Mouse (Mus musculus) brain, embryonic 14.5 days (tissue): Measurements from ENCODE around the gene Tulp2. TPM values are rescaled to one million over a fixed set of nuclear protein-coding genes. Genes with fewer than 3 reads are reported as not detected.
A peak's percentile ranks its signal among the peaks of the same experiment; 100 is the strongest.

Experiments used
- DNase-seq: peaks from one replicate; pipeline ENCODE4 v3.0.0-alpha.2; 2011; ENCODE audit warnings: low read depth
- CTCF ChIP-seq: fragments of 200-500 bp; IDR thresholded peaks from 2 replicates; pipeline ENCODE4 v1.5.1; 2012; ENCODE audit warnings: inconsistent platforms, mild to moderate bottlenecking, moderate library complexity, borderline replicate concordance; ENCODE audit not compliant: insufficient read depth, insufficient read length; ENCODE audit errors: extremely low read depth
- POLR2A ChIP-seq: fragments of 200-500 bp; IDR thresholded peaks from 2 replicates; pipeline ENCODE4 v1.6.1; 2012; ENCODE audit warnings: mild to moderate bottlenecking, inconsistent platforms, borderline replicate concordance; ENCODE audit not compliant: poor library complexity, insufficient read depth, insufficient read length, severe bottlenecking; ENCODE audit errors: extremely low read depth
- polyA plus RNA-seq: library from polyadenylated mRNA; depleted of rRNA; stranded (reverse); fragments of >200 nt; gene quantifications from 2 replicates; pipeline ENCODE4 v1.2.3, GENCODE M21; 2012

Tulp2 gene
- polyA plus RNA-seq, 1 experiment: 0.11 TPM

DNA sequence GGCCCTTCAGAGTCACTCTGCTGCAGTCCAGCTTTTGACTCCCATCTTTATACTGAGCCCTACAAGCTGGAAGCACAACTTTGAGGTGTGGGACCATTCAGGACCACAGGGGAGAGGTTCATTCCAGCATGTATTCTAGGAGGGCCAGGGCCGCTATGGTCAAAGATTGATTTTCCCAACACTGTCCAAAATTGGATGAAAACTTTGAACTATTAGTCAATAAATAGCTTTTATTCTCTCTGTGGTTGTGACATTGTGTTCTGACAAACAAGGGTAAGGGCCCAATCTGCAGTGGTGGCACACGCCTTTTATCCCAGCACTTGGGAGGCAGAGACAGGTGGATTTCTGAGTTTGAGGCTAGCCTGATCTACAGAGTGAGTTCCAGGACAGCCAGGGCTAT is 72.3 kb downstream of the Tulp2 start:
- DNase-seq: no peak
- TF ChIP-seq POLR2A: no peak
- TF ChIP-seq CTCF: no peak

DNA sequence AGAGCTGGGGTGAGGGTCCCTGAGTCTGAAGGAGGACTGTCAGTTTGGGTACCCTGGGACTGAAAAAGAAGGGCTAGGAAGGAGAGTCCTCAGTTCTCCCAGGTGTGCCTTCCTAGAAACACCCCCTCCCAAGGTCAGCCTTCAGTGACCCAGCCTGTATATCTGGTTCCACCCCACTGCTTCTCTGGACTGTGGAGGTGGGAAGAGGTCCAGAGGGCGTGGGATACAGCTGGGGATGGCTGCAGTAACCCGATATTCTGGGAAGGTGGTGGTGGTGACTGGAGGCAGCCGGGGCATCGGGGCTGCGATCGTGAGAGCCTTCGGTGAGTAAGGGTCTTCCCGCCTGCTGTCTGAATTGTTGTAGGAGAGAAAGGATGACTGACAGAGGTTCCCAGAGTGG is 73.1 kb downstream of the Tulp2 start, which contains the start of gene Hsd17b14:
Hsd17b14 (plus strand) TSS at position 150 of the 400 bp plus-strand sequence.
- TF ChIP-seq POLR2A: no peak
- no peak for TF ChIP-seq CTCF
- no peak for DNase-seq

DNA sequence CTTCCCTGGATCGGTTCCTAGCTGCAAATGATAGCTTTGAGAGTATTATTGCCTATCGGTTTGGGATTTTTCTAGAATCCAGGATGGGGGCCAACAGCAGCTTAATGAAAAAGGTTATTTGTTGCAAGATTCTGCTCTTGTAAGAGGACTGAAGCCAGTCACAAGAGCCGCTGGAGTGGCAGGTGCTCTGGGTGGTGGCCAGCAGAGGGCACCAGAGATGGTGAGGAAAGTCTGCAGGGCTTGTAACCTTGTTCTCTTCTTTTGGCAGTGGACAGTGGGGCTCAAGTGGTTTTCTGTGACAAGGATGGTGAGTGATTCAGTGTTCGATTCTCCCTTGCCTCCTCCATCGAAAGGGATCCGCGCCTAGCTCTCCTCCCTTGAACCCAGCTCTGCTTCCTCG is 74.1 kb downstream of the Tulp2 start:
- TF ChIP-seq CTCF: peak; percentile 84
- TF ChIP-seq POLR2A: no peak
- peak; percentile 81 for DNase-seq

DNA sequence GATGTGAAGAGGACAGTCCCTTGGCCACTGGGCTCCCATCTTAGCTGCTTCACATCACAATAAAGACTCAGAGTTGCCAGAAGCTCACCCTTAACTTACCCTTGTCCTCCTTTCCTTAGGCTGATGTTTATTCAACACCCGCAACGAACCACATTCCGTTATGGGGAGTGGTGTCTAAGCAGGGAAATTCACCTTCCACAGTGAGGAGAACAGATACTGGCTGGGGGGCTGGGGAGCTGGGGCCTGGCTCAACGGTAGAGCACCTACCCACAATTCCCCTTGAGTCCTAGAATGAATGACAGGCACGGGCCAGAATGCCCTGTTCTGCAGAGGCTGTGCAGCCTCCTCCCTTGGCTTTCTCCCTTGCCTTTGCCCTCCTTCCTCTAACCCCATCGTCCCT is 77.2 kb downstream of the Tulp2 start:
- DNase-seq: no peak
- TF ChIP-seq POLR2A: no peak
- no peak for TF ChIP-seq CTCF

DNA sequence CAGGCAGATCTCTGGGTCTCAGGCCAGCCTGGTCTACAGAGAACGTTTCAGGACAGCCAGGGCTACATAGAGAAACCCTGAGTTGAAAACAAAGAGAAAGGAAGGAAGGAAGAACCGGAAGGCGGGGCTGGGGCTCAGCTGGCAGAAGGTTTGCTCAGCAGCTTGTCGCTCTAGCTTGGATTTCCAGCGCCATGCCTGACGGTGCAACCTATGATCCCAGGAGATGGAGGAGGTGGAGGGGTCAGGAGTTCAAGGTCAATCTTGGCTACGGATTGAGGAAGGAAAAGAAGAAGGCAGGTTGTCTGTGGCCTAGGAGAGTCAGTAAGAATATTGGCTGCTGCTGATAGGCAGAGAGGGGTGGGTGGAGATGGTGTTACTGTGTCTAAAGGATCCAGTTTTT is 78.6 kb downstream of the Tulp2 start:
- no peak for TF ChIP-seq CTCF
- TF ChIP-seq POLR2A: no peak
- no peak for DNase-seq

DNA sequence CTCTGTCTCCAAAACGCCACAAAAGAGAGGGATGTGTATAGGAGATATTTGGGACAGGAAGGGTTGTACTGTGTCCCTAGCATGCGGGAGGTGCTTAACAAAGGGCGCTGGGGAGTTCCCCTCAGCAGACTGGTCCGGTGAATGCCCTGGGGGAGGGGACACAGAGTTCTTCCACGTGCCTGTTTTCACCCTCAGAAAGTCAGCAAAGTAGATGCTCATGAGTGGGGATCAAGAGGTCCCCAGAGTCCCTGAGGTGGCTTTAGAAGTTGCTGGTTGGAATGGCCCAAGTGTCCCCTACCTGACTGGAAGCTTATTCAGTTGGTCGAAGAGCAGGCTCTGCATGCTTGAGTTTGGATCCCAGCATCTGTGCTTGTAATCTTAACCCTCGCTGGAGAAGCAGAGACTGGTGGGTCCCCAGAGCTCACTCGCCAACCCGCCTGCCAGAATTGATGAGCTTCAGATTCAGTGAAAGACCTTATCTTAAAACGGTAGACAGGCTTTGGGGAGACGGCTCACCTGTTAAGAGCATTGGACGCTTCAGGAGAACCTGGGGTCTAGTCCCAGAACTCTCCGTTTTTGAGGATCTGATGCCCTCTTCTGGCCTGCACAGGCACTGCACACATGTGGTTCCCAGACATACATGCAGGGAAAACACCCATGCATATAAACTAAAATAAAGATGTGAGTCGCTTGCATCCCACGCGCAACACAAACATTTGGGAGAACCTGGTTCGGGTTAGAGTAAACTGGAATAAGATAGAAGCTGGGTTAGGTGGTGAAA is 79.4 kb downstream of the Tulp2 start:
- DNase-seq: peak; percentile 82
- no peak for TF ChIP-seq POLR2A
- TF ChIP-seq CTCF: peak; percentile 90

DNA sequence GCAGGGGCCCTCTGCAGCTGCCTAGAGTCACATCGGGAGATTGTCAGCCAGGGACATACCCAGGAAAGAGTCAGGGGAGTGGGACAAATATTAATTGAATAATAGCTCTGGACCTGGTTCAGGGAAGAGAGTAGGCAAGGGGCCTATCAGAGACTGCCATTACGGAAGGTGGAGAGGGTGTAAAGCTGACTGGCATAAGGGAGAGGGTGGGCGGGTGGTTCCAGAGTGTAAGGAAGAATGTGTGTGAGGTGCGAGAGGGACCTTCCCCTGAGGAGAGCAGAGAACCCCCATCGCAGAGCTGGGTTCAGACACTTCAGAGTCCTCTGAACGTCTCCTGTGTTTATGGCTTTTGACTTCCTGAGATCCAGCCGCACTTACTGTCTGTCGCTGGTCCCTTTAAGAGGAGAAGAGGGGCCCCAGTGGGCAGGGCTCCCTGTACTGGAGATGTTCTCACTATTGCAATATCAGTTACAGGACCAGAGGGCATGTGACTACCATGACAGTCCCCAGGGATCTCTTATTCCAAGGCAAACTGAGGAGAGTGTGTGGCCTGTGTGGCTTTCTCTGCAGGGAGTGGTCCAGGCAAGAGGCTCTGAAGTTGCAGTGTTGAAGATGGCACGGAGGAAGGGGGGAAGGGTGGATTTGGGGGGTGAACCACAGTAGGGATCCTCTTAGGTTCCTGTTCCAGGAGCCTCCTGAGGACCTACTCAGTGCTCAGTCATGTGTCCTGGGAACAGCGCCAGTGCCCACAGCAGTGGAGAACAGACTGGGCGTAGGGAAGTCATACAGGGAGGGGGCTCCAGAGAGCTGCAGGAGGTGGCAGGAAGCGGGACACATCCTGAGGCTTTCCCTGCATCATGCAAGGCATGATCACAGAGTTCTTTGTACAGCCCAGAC is 80.2 kb downstream of the Tulp2 start:
- TF ChIP-seq CTCF (no peak), POLR2A (no peak)
- no peak for DNase-seq

DNA sequence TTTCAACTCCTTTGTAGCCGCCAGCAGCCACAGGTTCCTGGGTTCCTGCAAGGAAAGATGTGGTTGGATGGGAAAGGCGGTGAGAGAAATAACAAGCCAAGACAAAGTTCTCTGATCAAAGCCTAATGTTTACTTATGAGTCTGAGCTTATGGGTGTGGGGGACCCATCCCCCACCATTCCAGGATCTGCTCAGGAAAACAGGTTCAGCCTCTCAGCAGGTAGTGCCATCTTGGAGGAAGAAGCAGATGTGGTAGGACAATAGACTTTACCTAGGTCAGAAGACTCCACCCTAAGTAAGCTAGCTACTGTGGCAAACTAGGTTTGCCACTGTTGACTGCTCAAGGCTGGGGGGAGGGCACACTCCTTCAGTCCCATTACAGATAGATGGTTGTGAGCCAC is 83.1 kb downstream of the Tulp2 start:
- no peak for DNase-seq
- TF ChIP-seq POLR2A (no peak), CTCF (no peak)

DNA sequence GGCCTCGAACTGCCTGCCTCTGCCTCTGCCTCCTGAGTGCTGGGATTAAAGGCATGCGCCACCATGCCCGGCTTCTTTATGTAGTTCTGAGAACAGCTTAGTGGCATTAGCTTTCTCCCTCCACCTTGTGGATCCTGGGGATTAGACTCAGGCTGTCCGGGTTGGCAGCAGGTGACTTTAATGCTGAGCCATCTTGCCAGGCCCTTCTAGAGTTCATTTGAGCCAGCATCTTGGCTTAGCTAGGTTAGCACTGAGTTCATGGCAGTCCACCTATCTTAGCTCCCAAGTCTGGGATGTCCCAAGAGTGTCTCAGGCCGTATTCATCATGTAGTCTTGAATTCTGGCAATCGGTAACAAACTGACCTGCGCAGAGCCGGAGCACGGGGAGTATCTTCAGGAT is 83.8 kb downstream of the Tulp2 start:
- DNase-seq: no peak
- TF ChIP-seq POLR2A: no peak
- no peak for TF ChIP-seq CTCF

DNA sequence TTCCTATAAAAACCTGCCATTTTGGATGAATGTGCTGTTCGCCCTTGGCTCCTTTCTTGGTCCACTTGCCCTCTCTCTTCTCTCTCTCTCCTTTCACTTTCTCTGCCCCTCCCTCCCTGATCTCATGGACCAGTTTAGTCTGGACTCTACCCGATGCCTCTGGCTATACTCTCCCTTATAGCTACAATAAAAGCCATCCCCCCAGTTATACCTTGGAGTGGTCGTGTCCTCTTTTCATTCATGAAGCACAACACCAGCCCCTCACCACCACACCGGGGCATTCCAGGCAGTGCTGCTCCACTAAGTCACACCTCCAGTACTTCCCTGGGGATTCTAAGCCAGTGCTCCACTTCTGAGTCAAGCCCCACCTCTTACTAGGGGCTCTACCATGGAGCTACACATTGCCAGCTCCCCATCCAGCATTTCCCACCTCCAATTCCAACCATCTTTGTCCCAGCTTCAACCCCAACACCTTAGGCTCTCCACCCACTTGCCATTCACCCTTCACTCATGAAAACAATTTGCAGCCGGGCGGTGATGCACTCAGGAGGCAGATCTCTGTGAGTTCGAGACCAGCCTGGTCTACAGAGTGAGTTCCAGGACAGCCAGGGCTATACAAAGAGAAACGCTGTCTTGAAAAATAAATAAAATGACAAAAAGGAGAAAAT is 85.6 kb downstream of the Tulp2 start:
- no peak for DNase-seq
- TF ChIP-seq POLR2A (no peak), CTCF (no peak)
